ENCODE assay signal across 8 mouse cellular contexts in the genomic region with DNA sequence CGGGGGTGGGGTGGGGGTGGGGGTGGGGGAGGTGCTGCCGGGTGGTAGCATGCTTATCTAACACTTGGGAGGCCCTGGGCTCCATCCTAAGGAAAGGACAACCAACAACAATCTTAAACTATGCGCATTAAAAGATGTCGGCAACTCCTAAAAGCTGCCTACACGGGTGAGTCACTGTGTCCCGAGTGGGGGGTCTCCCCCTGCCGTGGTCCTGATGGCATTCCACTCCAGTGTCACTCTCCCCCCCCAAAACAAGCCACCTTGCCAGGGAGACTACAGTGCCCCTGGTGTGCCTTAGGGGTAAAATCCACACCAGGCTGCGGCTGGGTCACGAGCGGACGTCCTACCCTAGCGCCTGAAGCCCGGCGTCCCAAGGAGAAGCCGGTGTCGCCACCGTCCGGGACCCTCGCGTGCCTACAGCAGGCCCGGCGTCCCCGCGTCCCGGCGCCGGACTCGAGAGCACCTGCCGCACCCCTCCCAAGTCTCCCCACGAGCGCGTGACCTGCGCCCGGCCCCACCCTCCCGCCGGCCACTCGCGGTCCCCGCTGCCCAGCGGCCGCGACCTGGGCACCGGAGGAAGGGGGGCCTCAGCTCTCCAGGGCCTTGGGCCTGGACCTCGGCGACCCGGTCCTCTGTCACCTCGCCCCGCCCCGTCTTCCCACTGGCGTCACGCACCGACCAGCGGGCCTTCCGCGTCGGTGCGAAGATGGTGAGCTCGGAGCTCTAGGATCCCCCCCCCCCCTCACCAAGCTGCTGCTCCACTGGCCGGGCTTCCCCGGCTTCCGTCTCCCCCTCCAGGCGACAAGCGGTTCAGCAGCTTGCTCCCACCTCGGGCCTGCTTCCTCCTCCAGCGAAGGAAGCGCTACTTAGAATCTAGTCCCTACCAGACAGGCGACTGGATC. TPM values are rescaled to one million over a fixed set of nuclear protein-coding genes. Genes with fewer than 3 reads are reported as not detected.
DNase-seq lines count a peak whose midpoint lies in the region; ATAC-seq and TF ChIP-seq lines count a peak whose summit lies in the region.

A gene (minus strand): TSS at position 874 of the 902 bp plus-strand sequence.

- H3K27me3 ChIP-seq in forebrain, embryonic 14.5 days (replicated peaks; ENCODE audit: control insufficient read depth, insufficient read depth, low read length), result no peaks in the 10 kb centered on the region
- H3K27me3 ChIP-seq in neural tube, embryonic 14.5 days (ENCODE audit: control insufficient read depth, insufficient read depth, low read length), result no peaks in the 10 kb centered on the region
- no peaks in the 10 kb centered on the region for H3K27me3 ChIP-seq in testis, adult 2 months (ENCODE audit: control insufficient read depth, insufficient read depth, low read length)

- peak; percentile 94 for DNase-seq in ES-CJ7 (ENCODE audit: low read depth, low spot score)
- DNase-seq in forebrain, embryonic 14.5 days (ENCODE audit: low spot score), result peak; percentile 93
- peak; percentile 90 for DNase-seq in heart, postnatal 10 days
- peak; percentile 46 for DNase-seq in large intestine, adult 2 months (ENCODE audit: low read depth, low spot score)
- DNase-seq in lung, adult 18-20 months, result peak; percentile 90 to 92

- peak within 1 kb of the TSS; percentile 98 for H3K4me2 ChIP-seq in forebrain, embryonic 14.5 days (ENCODE audit: low read length)
- H3K4me2 ChIP-seq in neural tube, embryonic 14.5 days (ENCODE audit: low read depth, low read length), result peak within 1 kb of the TSS; percentile 89

- H3K36me3 ChIP-seq in forebrain, embryonic 14.5 days (ENCODE audit: control insufficient read depth, insufficient read depth, low read length), result peaks cover 63% of the 10 kb centered on the region
- H3K36me3 ChIP-seq in neural tube, embryonic 14.5 days (ENCODE audit: control insufficient read depth, insufficient read depth, low read length), result peaks cover 30% of the 10 kb centered on the region
- no peaks in the 10 kb centered on the region; the same call in 1 of the 2 replicates for H3K36me3 ChIP-seq in testis, adult 2 months (ENCODE audit: control insufficient read depth, insufficient read depth, low read length)

- TF ChIP-seq CTCF in testis, adult 2 months (IDR thresholded peaks at IDR 0.05; ENCODE audit: control insufficient read depth, insufficient read depth, insufficient replicate concordance, low read depth, low read length), result peak; percentile 31; the same call in 1 of the 2 replicates

- no peaks in the 10 kb centered on the region for H3K9me3 ChIP-seq in forebrain, embryonic 14.5 days (replicated peaks; ENCODE audit: control insufficient read depth, low read length)
- H3K9me3 ChIP-seq in neural tube, embryonic 14.5 days (ENCODE audit: control insufficient read depth, low read length), result no peaks in the 10 kb centered on the region

- peak; percentile 84 for ATAC-seq in cerebellum, adult (ENCODE audit: insufficient number of reproducible peaks, low FRiP score, low TSS enrichment)
- ATAC-seq in forebrain, embryonic 14.5 days, result peak; percentile 92
- peak; percentile 89 for ATAC-seq in neural tube, embryonic 14.5 days (ENCODE audit: low read depth)

- WGBS in forebrain, embryonic 14.5 days, result 1% methylated on average over 51 of the region's 67 CpGs
- 1% methylated on average over 67 of the region's 67 CpGs for WGBS in large intestine, adult 2 months
- WGBS in neural tube, embryonic 14.5 days, result 1% methylated on average over 49 of the region's 67 CpGs

- TF ChIP-seq POLR2A in testis, adult 2 months (IDR thresholded peaks at IDR 0.05; ENCODE audit: control insufficient read depth, low read depth, low read length), result no peak

- intact Hi-C loops in heart, postnatal 10 days (cut with DNase I), result loop anchor here (1.0 kb wide), 1 partner anchor 11 kb away; no protein-coding TSS in a partner anchor

- peak within 1 kb of the TSS; percentile 90 for H3K27ac ChIP-seq in forebrain, embryonic 14.5 days (ENCODE audit: low read depth, low read length)
- peak within 1 kb of the TSS; percentile 90 for H3K27ac ChIP-seq in neural tube, embryonic 14.5 days (ENCODE audit: low read depth, low read length)
- peak within 1 kb of the TSS; percentile 88 for H3K27ac ChIP-seq in testis, adult 2 months (ENCODE audit: control insufficient read depth, insufficient read depth, low read depth, low read length)

- peak within 1 kb of the TSS; percentile 80 for H3K9ac ChIP-seq in forebrain, embryonic 14.5 days (ENCODE audit: low read length)
- peak within 1 kb of the TSS; percentile 76 for H3K9ac ChIP-seq in neural tube, embryonic 14.5 days (replicated peaks; ENCODE audit: low read depth, low read length)

- H3K4me1 ChIP-seq in forebrain, embryonic 14.5 days (ENCODE audit: control insufficient read depth, insufficient read depth, low read length), result peaks cover 4% of the 10 kb centered on the region; the same call in 1 of the 2 replicates
- H3K4me1 ChIP-seq in neural tube, embryonic 14.5 days (ENCODE audit: control insufficient read depth, insufficient read depth, low read length), result no peaks in the 10 kb centered on the region; the same call in 1 of the 2 replicates
- peaks cover 20% of the 10 kb centered on the region for H3K4me1 ChIP-seq in testis, adult 2 months (ENCODE audit: control insufficient read depth, insufficient read depth, low read length)

- H3K4me3 ChIP-seq in forebrain, embryonic 14.5 days (ENCODE audit: low read depth, low read length), result peak within 1 kb of the TSS; percentile 56
- H3K4me3 ChIP-seq in neural tube, embryonic 14.5 days (ENCODE audit: low read depth, low read length), result peak within 1 kb of the TSS; percentile 52
- H3K4me3 ChIP-seq in testis, adult 2 months (ENCODE audit: control insufficient read depth, low read depth, low read length), result peak within 1 kb of the TSS; percentile 95

RNA-seq across cellular contexts. Expression of the gene that starts here (rescaled TPM):
- polyA plus RNA-seq in forebrain, embryonic 14.5 days (2014; fragmentation: Nextera tagmentation; extraction: Ambion mirVana), result 19.0 and 20.6 TPM in 2 replicates
- total RNA-seq in heart, postnatal 10 days (2021), result 10 to 100 TPM; 26.4 to 26.9 TPM
- 45.2 and 50.5 TPM in 2 replicates for polyA plus RNA-seq in large intestine, adult 2 months (2012; rRNA removed)
- polyA plus RNA-seq in neural tube, embryonic 14.5 days (2014; fragmentation: Nextera tagmentation; extraction: Ambion mirVana), result 18.0 and 19.7 TPM in 2 replicates
- polyA plus RNA-seq in testis, adult 2 months (2012; rRNA removed), result 41.3 and 41.9 TPM in 2 replicates

Comparison
In these comparisons a context has a peak if more than half of its experiments do, and no peak if none do; other contexts are left out.
1. Peak in every context shown above with its lines: DNase-seq, ATAC-seq, H3K4me3 ChIP-seq and H3K27ac ChIP-seq.